Mouse (Mus musculus) neural tube, embryonic 12.5 days (tissue): ENCODE results near the gene Ovol1. TPM values are rescaled to one million over a fixed set of nuclear protein-coding genes. Genes with fewer than 3 reads are reported as not detected.
A peak's percentile ranks its signal among the peaks of the same experiment; 100 is the strongest.

Experiments used
- ATAC-seq: fragments of 200-750 bp; cut with Nextera tagmentation; 2 replicates; pipeline ENCODE4 v1.8.0; 2017; ENCODE audit warnings: low read depth, mild to moderate bottlenecking, moderate TSS enrichment, moderate library complexity; ENCODE audit not compliant: low FRiP score
- H3K27ac ChIP-seq: fragments of 300-500 bp; sonication (generic); 2 replicates; pipeline ENCODE4 v1.5.1; 2016
- H3K27me3 ChIP-seq: fragments of 300-500 bp; sonication (generic); replicated peaks from 2 replicates; pipeline ENCODE4 v1.6.1; 2016; ENCODE audit warnings: mild to moderate bottlenecking
- H3K36me3 ChIP-seq: fragments of 300-500 bp; sonication (generic); 2 replicates; pipeline ENCODE4 v1.6.1; 2016; ENCODE audit warnings: mild to moderate bottlenecking
- H3K4me1 ChIP-seq: fragments of 300-500 bp; sonication (generic); 2 replicates; pipeline ENCODE4 v1.6.1; 2016
- H3K4me2 ChIP-seq: fragments of 300-500 bp; sonication (generic); replicated peaks from 2 replicates; pipeline ENCODE4 v1.6.1; 2016; ENCODE audit warnings: mild to moderate bottlenecking
- H3K4me3 ChIP-seq: fragments of 300-500 bp; sonication (generic); 2 replicates; pipeline ENCODE4 v1.5.1; 2016
- H3K9ac ChIP-seq: fragments of 300-500 bp; sonication (generic); 2 replicates; pipeline ENCODE4 v1.6.1; 2016; ENCODE audit warnings: mild to moderate bottlenecking
- H3K9me3 ChIP-seq: fragments of 300-500 bp; sonication (generic); 2 replicates; pipeline ENCODE4 v1.6.1; 2016; ENCODE audit warnings: mild to moderate bottlenecking
- WGBS: fragments of 180-500 bp; shearing (Covaris S2); methylation state at CpG from one replicate; pipeline ENCODE4 v1.1.7; 2016; 5-methylcytosine and 5-hydroxymethylcytosine counted together
- polyA plus RNA-seq: library from polyadenylated mRNA; unstranded; fragments of >200 nt; fragmentation: Nextera tagmentation; extraction: Ambion mirVana; gene quantifications from 2 replicates; pipeline ENCODE4 v1.2.1, GENCODE M21; 2016

Gene Ovol1
- 0.29 and 0.32 TPM in 2 replicates for polyA plus RNA-seq

DNA sequence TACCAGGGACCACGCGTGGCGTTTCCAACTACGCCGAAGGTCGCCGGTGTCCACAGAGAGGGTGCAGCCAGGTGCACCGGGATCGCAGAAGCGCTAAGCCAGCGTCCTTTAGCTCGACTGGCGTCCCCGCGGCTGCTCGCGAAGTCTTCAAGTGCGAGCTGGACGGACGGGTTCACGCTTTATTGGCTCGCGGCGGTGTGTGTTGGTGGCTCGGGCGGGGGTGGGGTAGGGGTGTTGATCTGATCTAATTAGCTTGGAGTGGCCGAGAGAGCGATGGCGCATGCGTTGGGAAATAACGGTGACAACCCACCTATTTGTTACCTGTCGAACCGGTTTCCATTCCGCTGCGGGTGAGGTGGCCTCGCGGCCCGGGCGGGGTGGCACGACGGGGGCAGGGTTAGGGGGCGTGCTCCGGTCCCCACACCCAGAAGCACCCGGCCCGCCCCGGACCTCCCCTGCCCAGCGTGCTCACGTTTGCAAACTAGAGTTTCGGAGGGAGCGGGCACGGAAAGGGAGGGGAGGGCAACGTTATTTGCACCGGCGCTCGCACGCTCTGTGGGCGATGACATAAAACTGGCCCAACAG is at the start of gene Ovol1:
Ovol1 (minus strand) TSS at position 190 of the 585 bp plus-strand sequence.
- H3K9ac ChIP-seq, result peak within 1 kb of the TSS; percentile 45; the same call in 1 of the 2 replicates
- ATAC-seq, result no peak

GRCm38 (mm10) chr19:5609547-5610404 is 49.3 kb upstream of the Ovol1 start, which contains the start of gene Kat5:
Kat5 (minus strand) TSS chr19:5610237.
- Histone ChIP-seq H3K4me3 (peak within 1 kb of the TSS; percentile 63), H3K4me2 (peak within 1 kb of the TSS; percentile 79), H3K27me3 (no peaks in the 10 kb centered on the region), H3K9me3 (no peaks in the 10 kb centered on the region), H3K4me1 (peaks cover 21% of the 10 kb centered on the region), H3K9ac (peak within 1 kb of the TSS; percentile 75), H3K27ac (peak within 1 kb of the TSS; percentile 93), H3K36me3 (peaks cover 41% of the 10 kb centered on the region)
- WGBS, result 1% methylated on average over 55 of the region's 55 CpGs
- peak; percentile 92 for ATAC-seq

More for the DNA sequence above, at the start of gene Ovol1:
- H3K4me3 ChIP-seq, result peak within 1 kb of the TSS; percentile 21; the same call in 1 of the 2 replicates
- H3K36me3 ChIP-seq, result no peaks in the 10 kb centered on the region
- no peak within 1 kb of the TSS for H3K27ac ChIP-seq
- H3K27me3 ChIP-seq, result peaks cover 95% of the 10 kb centered on the region
- no peaks in the 10 kb centered on the region for H3K9me3 ChIP-seq
- H3K4me2 ChIP-seq, result peak within 1 kb of the TSS; percentile 60
- 1% methylated on average over 57 of the region's 57 CpGs for WGBS
- peaks cover 16% of the 10 kb centered on the region for H3K4me1 ChIP-seq

- Histone ChIP-seq H3K4me2 (peak overlapping the region; percentile 79), H3K4me1 (peaks cover 21% of the 10 kb centered on the region), H3K27ac (peak overlapping the region; percentile 93; the same call in 1 of the 2 replicates), H3K27me3 (no peaks in the 10 kb centered on the region), H3K4me3 (peak overlapping the region; percentile 63), H3K9ac (peak overlapping the region; percentile 75), H3K36me3 (peaks cover 47% of the 10 kb centered on the region), H3K9me3 (no peaks in the 10 kb centered on the region)
- no peak for ATAC-seq
- 68% methylated on average over 10 of the region's 10 CpGs for WGBS
These were observed 48.7 kb upstream of the Ovol1 start for GRCm38 (mm10) chr19:5609171-5609546.

GRCm38 (mm10) chr19:5608707-5609106 is 48.3 kb upstream of the Ovol1 start:
- peaks cover 24% of the 10 kb centered on the region for H3K4me1 ChIP-seq
- H3K4me3 ChIP-seq, result peak overlapping the region; percentile 63
- no peak overlapping the region for H3K27ac ChIP-seq
- peak overlapping the region; percentile 75 for H3K9ac ChIP-seq
- H3K36me3 ChIP-seq, result peaks cover 52% of the 10 kb centered on the region
- H3K4me2 ChIP-seq, result peak overlapping the region; percentile 79
- no peaks in the 10 kb centered on the region for H3K9me3 ChIP-seq
- no peaks in the 10 kb centered on the region for H3K27me3 ChIP-seq
- no peak for ATAC-seq
- WGBS, result 97% methylated on average over 13 of the region's 13 CpGs

DNA sequence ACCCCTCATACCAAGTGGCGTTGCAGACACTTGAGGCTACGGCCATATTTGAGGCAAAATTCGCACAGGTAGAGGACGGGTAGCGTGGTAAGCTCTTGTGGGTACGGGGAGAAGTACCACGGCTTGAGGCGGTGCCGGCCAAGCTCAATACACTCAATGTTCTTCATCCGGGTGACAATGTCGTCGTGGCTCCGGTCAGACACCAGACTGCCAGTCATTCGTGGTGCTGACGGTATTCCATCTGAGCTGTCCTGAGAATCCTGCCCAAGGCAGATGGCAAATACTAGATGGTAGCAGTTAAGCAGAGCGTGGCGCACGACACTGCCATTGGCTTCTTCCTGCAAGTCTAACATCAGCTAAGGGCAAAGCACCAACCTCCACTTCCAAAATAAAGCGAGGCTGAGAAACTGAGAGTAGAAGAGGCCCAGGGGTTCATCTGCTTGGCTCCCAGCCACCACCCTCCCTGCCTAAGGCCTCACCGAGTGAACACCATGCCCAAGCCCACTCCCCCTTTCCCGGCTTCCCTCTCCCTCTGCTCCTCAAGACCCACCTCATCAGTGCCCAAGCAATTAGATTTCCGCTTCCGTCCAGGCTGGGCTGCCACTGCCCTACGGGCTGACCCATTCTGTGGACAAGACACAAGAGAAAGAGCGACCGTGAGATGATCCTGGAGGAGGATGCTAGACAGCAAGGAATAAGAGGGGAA is 47.4 kb upstream of the Ovol1 start:
- Histone ChIP-seq H3K27ac (no peak overlapping the region), H3K9me3 (no peaks in the 10 kb centered on the region), H3K36me3 (peaks cover 60% of the 10 kb centered on the region), H3K9ac (no peak overlapping the region), H3K4me1 (peaks cover 33% of the 10 kb centered on the region), H3K4me2 (peak overlapping the region; percentile 79; the same call in 1 of the 2 replicates), H3K27me3 (no peaks in the 10 kb centered on the region), H3K4me3 (no peak overlapping the region)
- WGBS, result 95% methylated on average over 26 of the region's 26 CpGs
- ATAC-seq, result no peak

DNA sequence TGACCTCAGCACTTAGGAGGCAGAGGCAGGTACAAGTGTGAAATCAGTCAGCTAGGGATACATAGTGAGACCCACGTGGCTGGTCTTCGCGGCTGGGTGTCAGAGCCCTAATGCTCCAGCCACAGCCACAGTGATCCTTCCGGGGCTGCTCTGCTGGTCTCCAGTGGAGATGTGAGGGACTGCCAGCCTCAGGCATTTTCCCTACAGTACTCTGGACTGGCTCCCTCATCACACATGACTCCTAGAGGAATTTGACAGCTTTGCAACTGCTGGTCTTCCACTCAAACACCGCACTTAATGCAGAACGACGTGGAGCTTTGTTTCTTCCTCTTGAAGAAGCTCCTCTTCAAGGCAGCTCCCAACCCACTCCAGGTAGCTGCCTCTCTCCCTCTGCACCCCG is 45.8 kb upstream of the Ovol1 start:
- H3K4me2 ChIP-seq, result no peak overlapping the region
- H3K27me3 ChIP-seq, result no peaks in the 10 kb centered on the region
- H3K9ac ChIP-seq, result peak overlapping the region; percentile 14; the same call in 1 of the 2 replicates
- H3K9me3 ChIP-seq, result no peaks in the 10 kb centered on the region
- no peak overlapping the region for H3K4me3 ChIP-seq
- no peak overlapping the region for H3K27ac ChIP-seq
- H3K36me3 ChIP-seq, result peaks cover 61% of the 10 kb centered on the region
- ATAC-seq, result no peak
- H3K4me1 ChIP-seq, result peaks cover 38% of the 10 kb centered on the region
- WGBS, result 89% methylated on average over 8 of the region's 8 CpGs

DNA sequence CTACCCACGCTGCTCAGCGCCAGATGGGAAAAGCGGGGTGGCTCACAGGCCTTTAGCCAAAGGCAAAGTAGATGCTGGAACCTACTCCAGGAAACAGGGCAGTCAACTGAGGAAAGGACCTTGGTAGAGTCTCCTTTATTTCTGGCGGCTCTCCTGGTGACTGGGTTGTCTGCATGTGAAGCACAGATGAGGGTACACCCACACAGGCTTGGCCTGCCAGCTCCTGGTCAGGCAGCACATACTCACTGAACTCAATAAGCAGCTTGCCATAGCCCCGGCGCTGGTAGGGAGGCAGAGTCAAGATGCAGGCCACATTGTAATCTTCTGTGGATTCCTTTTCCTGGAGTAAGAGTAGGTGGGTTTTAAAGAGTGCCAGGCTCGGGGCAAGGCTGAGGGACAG is 44.7 kb upstream of the Ovol1 start:
- ATAC-seq, result no peak
- peaks cover 32% of the 10 kb centered on the region for H3K4me1 ChIP-seq
- no peaks in the 10 kb centered on the region for H3K9me3 ChIP-seq
- H3K4me3 ChIP-seq, result no peak overlapping the region
- no peak overlapping the region for H3K4me2 ChIP-seq
- WGBS, result 96% methylated on average over 7 of the region's 7 CpGs
- no peak overlapping the region for H3K27ac ChIP-seq
- no peaks in the 10 kb centered on the region for H3K27me3 ChIP-seq
- no peak overlapping the region for H3K9ac ChIP-seq
- peaks cover 61% of the 10 kb centered on the region for H3K36me3 ChIP-seq

- no peak for ATAC-seq
- H3K4me1 ChIP-seq, result peaks cover 24% of the 10 kb centered on the region
- H3K27ac ChIP-seq, result no peak overlapping the region
- H3K36me3 ChIP-seq, result peaks cover 58% of the 10 kb centered on the region
- WGBS, result 92% methylated on average over 7 of the region's 7 CpGs
- H3K4me2 ChIP-seq, result no peak overlapping the region
- no peak overlapping the region for H3K9ac ChIP-seq
- H3K9me3 ChIP-seq, result no peaks in the 10 kb centered on the region
- peak overlapping the region; percentile 1; the same call in 1 of the 2 replicates for H3K4me3 ChIP-seq
- no peaks in the 10 kb centered on the region for H3K27me3 ChIP-seq
These were observed 43.2 kb upstream of the Ovol1 start for GRCm38 (mm10) chr19:5603664-5604063.

DNA sequence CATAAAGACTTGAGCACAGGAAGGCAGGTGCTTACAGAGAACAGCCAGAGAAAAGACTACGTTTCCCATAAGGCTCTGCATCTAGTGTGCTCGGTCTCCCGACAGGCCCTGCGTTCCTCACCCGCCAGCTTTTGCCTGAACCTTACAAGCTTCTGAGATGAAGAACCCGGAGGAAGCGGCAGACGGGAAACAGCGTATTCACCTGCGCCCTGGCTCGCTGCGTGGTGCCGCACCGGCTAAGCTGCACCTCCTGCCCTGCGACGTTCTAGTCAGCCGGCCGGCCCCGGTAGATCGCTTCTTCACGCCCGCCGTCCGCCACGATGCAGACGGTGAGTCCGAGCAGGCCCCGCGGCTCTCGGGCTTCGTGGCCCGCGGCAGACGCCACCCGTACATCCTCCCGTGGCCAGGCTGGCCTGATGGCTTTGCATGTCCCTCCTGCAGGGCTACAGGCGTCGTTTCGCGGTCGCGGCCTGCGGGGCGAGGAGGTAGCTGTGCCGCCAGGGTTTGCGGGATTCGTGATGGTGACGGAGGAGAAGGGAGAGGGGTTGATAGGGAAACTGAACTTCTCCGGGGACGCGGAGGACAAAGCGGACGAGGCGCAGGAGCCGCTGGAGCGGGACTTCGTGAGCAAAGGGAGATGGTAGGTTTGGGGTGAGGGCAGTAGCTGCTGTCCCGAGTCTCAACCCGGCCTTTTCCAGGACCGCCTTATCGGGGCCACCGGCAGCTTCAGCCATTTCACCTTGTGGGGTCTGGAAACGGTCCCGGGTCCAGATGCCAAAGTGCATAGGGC is 41.5 kb upstream of the Ovol1 start, which contains the start of gene Rnaseh2c:
Rnaseh2c (plus strand) TSS at position 122 of the 790 bp plus-strand sequence.
- peak within 1 kb of the TSS; percentile 87 for H3K4me3 ChIP-seq

DNA sequence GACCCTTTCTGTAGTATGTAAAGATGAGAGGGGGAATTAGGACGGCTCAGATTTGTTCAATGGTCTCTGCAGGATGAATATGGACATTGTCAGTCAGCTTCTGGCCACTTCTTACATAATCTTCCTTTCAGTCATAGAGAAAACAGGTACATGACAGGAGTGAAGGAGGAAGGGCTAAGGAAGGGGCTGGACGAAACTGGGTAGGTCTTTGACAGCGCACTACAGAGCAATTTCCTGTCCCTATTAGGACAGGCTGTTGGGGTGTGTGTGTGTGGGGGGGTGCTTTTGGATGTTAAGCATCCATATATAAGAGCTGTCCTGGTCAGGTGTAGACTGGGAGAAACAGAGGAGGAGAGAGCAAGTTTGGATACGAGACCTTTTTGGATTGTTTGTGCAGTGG is 38.8 kb upstream of the Ovol1 start:
- peaks cover 14% of the 10 kb centered on the region for H3K36me3 ChIP-seq
- no peaks in the 10 kb centered on the region for H3K9me3 ChIP-seq
- peaks cover 17% of the 10 kb centered on the region for H3K4me1 ChIP-seq
- H3K9ac ChIP-seq, result no peak overlapping the region
- H3K27ac ChIP-seq, result no peak overlapping the region
- no peak overlapping the region for H3K4me3 ChIP-seq
- H3K4me2 ChIP-seq, result no peak overlapping the region
- 78% methylated on average over 4 of the region's 4 CpGs for WGBS
- H3K27me3 ChIP-seq, result no peaks in the 10 kb centered on the region
- ATAC-seq, result no peak

More for the DNA sequence above, 41.5 kb upstream of the Ovol1 start, which contains the start of gene Rnaseh2c:
- peaks cover 41% of the 10 kb centered on the region for H3K36me3 ChIP-seq
- H3K27ac ChIP-seq, result peak within 1 kb of the TSS; percentile 67
- H3K9me3 ChIP-seq, result no peaks in the 10 kb centered on the region
- H3K9ac ChIP-seq, result peak within 1 kb of the TSS; percentile 94
- peak within 1 kb of the TSS; percentile 88 for H3K4me2 ChIP-seq
- peaks cover 17% of the 10 kb centered on the region for H3K4me1 ChIP-seq
- WGBS, result under 1% methylated on average over 64 of the region's 64 CpGs
- peak; percentile 88 for ATAC-seq
- no peaks in the 10 kb centered on the region for H3K27me3 ChIP-seq

- no peak overlapping the region for H3K27ac ChIP-seq
- H3K27me3 ChIP-seq, result no peaks in the 10 kb centered on the region
- H3K36me3 ChIP-seq, result no peaks in the 10 kb centered on the region
- H3K4me2 ChIP-seq, result no peak overlapping the region
- 87% methylated on average over 6 of the region's 6 CpGs for WGBS
- H3K4me1 ChIP-seq, result no peaks in the 10 kb centered on the region
- H3K9ac ChIP-seq, result no peak overlapping the region
- no peak overlapping the region for H3K4me3 ChIP-seq
- no peaks in the 10 kb centered on the region for H3K9me3 ChIP-seq
- ATAC-seq, result no peak
These were observed 31.4 kb upstream of the Ovol1 start for GRCm38 (mm10) chr19:5591888-5592287.
